Mouse (Mus musculus): ENCODE measurements at regions not wholly inside any gene's neighbourhood (a gene's known extent, or its start where the extent isn't known, plus 50 kb on each side); places are given as distances from the start of the nearest gene placed in this dataset.

GRCm38 (mm10) chr7:121214181-121214580, 132.7 kb downstream of the Otoa start:
- WGBS = 63% methylated on average over 8 of the region's 8 CpGs
- Histone ChIP-seq H3K9me3 (replicated peaks) (no peaks in the 10 kb centered on the region), H3K4me3 (replicated peaks) (no peak overlapping the region), H3K36me3 (no peaks in the 10 kb centered on the region), H3K27ac (replicated peaks) (no peak overlapping the region), H3K4me1 (no peaks in the 10 kb centered on the region), H3K4me2 (replicated peaks) (no peak overlapping the region), H3K27me3 (no peaks in the 10 kb centered on the region), H3K9ac (no peak overlapping the region)
- ATAC-seq (ENCODE audit: insufficient number of reproducible peaks, low FRiP score, low TSS enrichment, low read depth) = no peak

- Histone ChIP-seq H3K4me2 (replicated peaks) (no peak overlapping the region), H3K4me1 (no peaks in the 10 kb centered on the region), H3K27me3 (no peaks in the 10 kb centered on the region), H3K4me3 (replicated peaks) (no peak overlapping the region), H3K9me3 (replicated peaks) (no peaks in the 10 kb centered on the region), H3K27ac (replicated peaks) (no peak overlapping the region), H3K9ac (no peak overlapping the region), H3K36me3 (no peaks in the 10 kb centered on the region)
- 65% methylated on average over 3 of the region's 3 CpGs for WGBS
- ATAC-seq (ENCODE audit: insufficient number of reproducible peaks, low FRiP score, low TSS enrichment, low read depth) = no peak
Measured at GRCm38 (mm10) chr7:121215032-121215431, 133.6 kb downstream of the Otoa start.

GRCm38 (mm10) chr7:121215735-121216134, 134.3 kb downstream of the Otoa start:
- H3K4me2 ChIP-seq (replicated peaks) = no peak overlapping the region
- WGBS = 54% methylated on average over 1 of the region's 1 CpGs
- ATAC-seq (ENCODE audit: insufficient number of reproducible peaks, low FRiP score, low TSS enrichment, low read depth) = no peak
- no peaks in the 10 kb centered on the region for H3K36me3 ChIP-seq
- no peak overlapping the region for H3K9ac ChIP-seq
- H3K9me3 ChIP-seq (replicated peaks) = no peaks in the 10 kb centered on the region
- H3K4me3 ChIP-seq (replicated peaks) = no peak overlapping the region
- H3K27ac ChIP-seq (replicated peaks) = no peak overlapping the region
- H3K4me1 ChIP-seq = no peaks in the 10 kb centered on the region
- no peaks in the 10 kb centered on the region for H3K27me3 ChIP-seq

- H3K36me3 ChIP-seq = no peaks in the 10 kb centered on the region
- H3K4me3 ChIP-seq (replicated peaks) = no peak overlapping the region
- H3K27ac ChIP-seq (replicated peaks) = no peak overlapping the region
- H3K4me2 ChIP-seq (replicated peaks) = no peak overlapping the region
- H3K27me3 ChIP-seq = no peaks in the 10 kb centered on the region
- ATAC-seq (ENCODE audit: insufficient number of reproducible peaks, low FRiP score, low TSS enrichment, low read depth) = no peak
- H3K9me3 ChIP-seq (replicated peaks) = no peaks in the 10 kb centered on the region
- H3K9ac ChIP-seq = no peak overlapping the region
- 89% methylated on average over 10 of the region's 10 CpGs for WGBS
- H3K4me1 ChIP-seq = no peaks in the 10 kb centered on the region
Measured at GRCm38 (mm10) chr7:121218031-121218430, 136.6 kb downstream of the Otoa start.

- Histone ChIP-seq H3K9ac (no peak overlapping the region), H3K36me3 (no peaks in the 10 kb centered on the region), H3K4me1 (no peaks in the 10 kb centered on the region), H3K27ac (replicated peaks) (no peak overlapping the region), H3K27me3 (no peaks in the 10 kb centered on the region), H3K4me2 (replicated peaks) (no peak overlapping the region), H3K9me3 (replicated peaks) (no peaks in the 10 kb centered on the region), H3K4me3 (replicated peaks) (no peak overlapping the region)
- WGBS = 95% methylated on average over 7 of the region's 7 CpGs
- ATAC-seq (ENCODE audit: insufficient number of reproducible peaks, low FRiP score, low TSS enrichment, low read depth) = no peak
Measured at GRCm38 (mm10) chr7:121221158-121221557, 139.7 kb downstream of the Otoa start.

GRCm38 (mm10) chr7:121231881-121232280, 150.4 kb downstream of the Otoa start:
- Histone ChIP-seq H3K9me3 (replicated peaks) (no peaks in the 10 kb centered on the region), H3K27me3 (no peaks in the 10 kb centered on the region), H3K4me3 (replicated peaks) (no peak overlapping the region), H3K4me2 (replicated peaks) (no peak overlapping the region), H3K4me1 (no peaks in the 10 kb centered on the region), H3K9ac (no peak overlapping the region), H3K27ac (replicated peaks) (no peak overlapping the region; the same call in 1 of the 2 replicates), H3K36me3 (no peaks in the 10 kb centered on the region)
- 59% methylated on average over 3 of the region's 3 CpGs for WGBS
- ATAC-seq (ENCODE audit: insufficient number of reproducible peaks, low FRiP score, low TSS enrichment, low read depth) = no peak

- Histone ChIP-seq H3K9me3 (replicated peaks) (no peaks in the 10 kb centered on the region), H3K9ac (no peak overlapping the region), H3K27me3 (no peaks in the 10 kb centered on the region), H3K4me1 (no peaks in the 10 kb centered on the region), H3K4me3 (replicated peaks) (no peak overlapping the region), H3K27ac (replicated peaks) (no peak overlapping the region), H3K36me3 (no peaks in the 10 kb centered on the region), H3K4me2 (replicated peaks) (no peak overlapping the region)
- ATAC-seq (ENCODE audit: insufficient number of reproducible peaks, low FRiP score, low TSS enrichment, low read depth) = no peak
- WGBS = 73% methylated on average over 6 of the region's 6 CpGs
Measured at GRCm38 (mm10) chr7:121234831-121235230, 153.4 kb downstream of the Otoa start.

- Histone ChIP-seq H3K4me1 (no peaks in the 10 kb centered on the region), H3K36me3 (no peaks in the 10 kb centered on the region), H3K27me3 (no peaks in the 10 kb centered on the region), H3K9ac (no peak overlapping the region), H3K9me3 (replicated peaks) (no peaks in the 10 kb centered on the region), H3K4me3 (replicated peaks) (no peak overlapping the region), H3K4me2 (replicated peaks) (no peak overlapping the region), H3K27ac (replicated peaks) (no peak overlapping the region)
- no peak for ATAC-seq (ENCODE audit: insufficient number of reproducible peaks, low FRiP score, low TSS enrichment, low read depth)
- 79% methylated on average over 6 of the region's 6 CpGs for WGBS
Measured at GRCm38 (mm10) chr7:121239731-121240130, 151.9 kb upstream of the Hs3st2 start.

- 72% methylated on average over 6 of the region's 6 CpGs for WGBS
- no peak overlapping the region for H3K27ac ChIP-seq (replicated peaks)
- no peak overlapping the region for H3K4me3 ChIP-seq (replicated peaks)
- H3K9ac ChIP-seq = no peak overlapping the region
- H3K27me3 ChIP-seq = no peaks in the 10 kb centered on the region
- H3K9me3 ChIP-seq (replicated peaks) = no peaks in the 10 kb centered on the region
- no peaks in the 10 kb centered on the region for H3K36me3 ChIP-seq
- no peak for ATAC-seq (ENCODE audit: insufficient number of reproducible peaks, low FRiP score, low TSS enrichment, low read depth)
- H3K4me1 ChIP-seq = no peaks in the 10 kb centered on the region
- H3K4me2 ChIP-seq (replicated peaks) = no peak overlapping the region
Measured at GRCm38 (mm10) chr7:121247845-121248244, 143.8 kb upstream of the Hs3st2 start.

GRCm38 (mm10) chr7:121257466-121257865, 134.2 kb upstream of the Hs3st2 start:
- ATAC-seq (ENCODE audit: insufficient number of reproducible peaks, low FRiP score, low TSS enrichment, low read depth) = no peak
- H3K27ac ChIP-seq (replicated peaks) = no peak overlapping the region
- H3K9me3 ChIP-seq (replicated peaks) = no peaks in the 10 kb centered on the region
- H3K4me3 ChIP-seq (replicated peaks) = no peak overlapping the region
- H3K36me3 ChIP-seq = no peaks in the 10 kb centered on the region
- H3K4me2 ChIP-seq (replicated peaks) = no peak overlapping the region
- H3K4me1 ChIP-seq = no peaks in the 10 kb centered on the region
- WGBS = 82% methylated on average over 2 of the region's 2 CpGs
- H3K9ac ChIP-seq = no peak overlapping the region
- H3K27me3 ChIP-seq = no peaks in the 10 kb centered on the region

GRCm38 (mm10) chr7:121258826-121259496, 132.7 kb upstream of the Hs3st2 start:
- WGBS = 48% methylated on average over 12 of the region's 12 CpGs
- Histone ChIP-seq H3K4me3 (replicated peaks) (no peak overlapping the region), H3K4me2 (replicated peaks) (no peak overlapping the region), H3K4me1 (no peaks in the 10 kb centered on the region), H3K27me3 (no peaks in the 10 kb centered on the region), H3K36me3 (no peaks in the 10 kb centered on the region), H3K9ac (no peak overlapping the region), H3K9me3 (replicated peaks) (no peaks in the 10 kb centered on the region), H3K27ac (replicated peaks) (no peak overlapping the region)
- no peak for ATAC-seq (ENCODE audit: insufficient number of reproducible peaks, low FRiP score, low TSS enrichment, low read depth)

- no peaks in the 10 kb centered on the region for H3K36me3 ChIP-seq
- H3K27me3 ChIP-seq = no peaks in the 10 kb centered on the region
- no peaks in the 10 kb centered on the region for H3K9me3 ChIP-seq (replicated peaks)
- no peak overlapping the region for H3K9ac ChIP-seq
- H3K27ac ChIP-seq (replicated peaks) = no peak overlapping the region
- 90% methylated on average over 21 of the region's 21 CpGs for WGBS
- H3K4me3 ChIP-seq (replicated peaks) = no peak overlapping the region
- ATAC-seq (ENCODE audit: insufficient number of reproducible peaks, low FRiP score, low TSS enrichment, low read depth) = no peak
- no peaks in the 10 kb centered on the region for H3K4me1 ChIP-seq
- H3K4me2 ChIP-seq (replicated peaks) = no peak overlapping the region
Measured at GRCm38 (mm10) chr7:121259497-121260009, 132.1 kb upstream of the Hs3st2 start.
